Mouse (Mus musculus) liver, adult 2 months (tissue): ENCODE measurements around the gene Parp16.

Experiments
- CTCF ChIP-seq: fragments of 200-500 bp; IDR thresholded peaks from 2 replicates; pipeline ENCODE4 v1.5.1; 2011; ENCODE audit warnings: low read depth, low read length, control low read depth
- POLR2A ChIP-seq: fragments of 200-500 bp; IDR thresholded peaks from 2 replicates; pipeline ENCODE4 v1.6.1; 2011; ENCODE audit warnings: low read length, control low read depth; ENCODE audit not compliant: insufficient read depth; ENCODE audit errors: extremely low read depth

DNA sequence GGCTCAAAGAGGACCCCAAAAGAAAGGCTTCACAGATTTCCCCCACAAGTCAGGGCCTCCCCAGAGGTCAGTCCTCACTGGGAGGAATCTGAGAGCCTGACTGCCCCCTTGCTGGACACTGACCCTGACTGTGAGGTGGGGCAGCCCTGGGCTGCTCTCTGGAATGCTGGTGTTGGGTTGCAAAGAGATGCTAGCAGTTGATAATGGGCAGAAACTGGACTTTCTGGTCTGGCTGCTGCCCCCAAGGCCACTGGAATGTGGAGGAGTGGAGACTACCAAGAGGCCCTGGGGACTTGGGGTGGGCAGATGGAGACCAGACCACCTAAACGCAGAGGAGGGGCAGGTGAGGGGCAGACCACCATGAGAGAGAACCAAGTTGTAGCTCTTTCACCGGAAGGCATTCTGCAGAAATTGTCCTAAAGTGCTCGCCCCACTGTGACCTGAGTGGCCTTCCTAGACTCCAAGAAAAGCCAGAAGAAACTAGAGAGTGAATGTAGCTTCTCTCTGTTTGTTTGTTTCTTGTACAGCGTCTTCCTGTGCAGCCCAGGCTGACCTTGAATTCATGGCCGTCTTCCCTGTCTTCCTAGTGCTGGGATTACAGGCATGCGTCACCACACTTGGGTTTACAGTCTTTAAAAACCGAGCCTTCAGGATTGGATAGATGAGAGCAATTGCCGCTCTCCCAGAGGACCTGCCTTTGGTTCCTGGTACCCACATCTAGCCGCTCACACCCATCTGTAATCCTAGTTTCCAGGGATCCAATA is 40.3 kb upstream of the Parp16 start:
- TF ChIP-seq CTCF: no peak
- TF ChIP-seq POLR2A: no peak
